Mouse (Mus musculus) subcutaneous adipose tissue, adult 2 months (tissue): ENCODE measurements around the gene Calm4. TPM values are rescaled to one million over a fixed set of nuclear protein-coding genes. Genes with fewer than 3 reads are reported as not detected.

Source experiments
- polyA plus RNA-seq: library from polyadenylated mRNA; depleted of rRNA; stranded (reverse); fragments of >200 nt; gene quantifications from 2 replicates; pipeline ENCODE4 v1.2.3, GENCODE M21; 2012; ENCODE audit warnings: low replicate concordance; rRNA removed

Gene Calm4
- polyA plus RNA-seq: not detected in 2 replicates

DNA sequence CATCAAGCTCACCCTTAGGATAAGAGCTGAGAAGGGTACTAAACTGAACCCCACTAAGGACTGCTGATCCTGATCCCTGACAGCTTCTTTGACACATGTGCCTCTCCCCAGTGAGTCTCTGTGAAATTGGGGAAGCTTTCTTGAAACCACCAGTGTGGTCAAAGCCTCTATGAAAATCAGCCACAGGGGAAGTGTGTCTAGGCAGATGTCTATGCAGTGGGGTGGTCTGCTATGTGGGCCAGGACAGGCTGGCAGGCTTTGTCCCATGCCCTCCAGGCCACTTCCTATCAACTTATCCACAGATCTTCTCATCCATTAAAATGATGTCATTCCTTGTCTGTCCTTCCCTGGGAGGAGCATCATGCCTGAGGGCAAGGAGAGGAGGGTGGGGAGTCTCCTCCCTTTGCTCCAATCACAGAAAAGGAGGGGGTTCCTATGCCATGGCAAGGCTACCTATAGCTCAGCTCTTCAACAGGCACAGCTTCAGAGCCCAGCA is at the start of gene Calm4:
Calm4 (plus strand) TSS at position 446 of the 496 bp plus-strand sequence.

GRCm38 (mm10) chr13:3804186-3804585 is 33.4 kb upstream of the Calm4 start, which contains the start of gene Calml3:
TSS of gene Calml3 (minus strand) at chr13:3804316.

DNA sequence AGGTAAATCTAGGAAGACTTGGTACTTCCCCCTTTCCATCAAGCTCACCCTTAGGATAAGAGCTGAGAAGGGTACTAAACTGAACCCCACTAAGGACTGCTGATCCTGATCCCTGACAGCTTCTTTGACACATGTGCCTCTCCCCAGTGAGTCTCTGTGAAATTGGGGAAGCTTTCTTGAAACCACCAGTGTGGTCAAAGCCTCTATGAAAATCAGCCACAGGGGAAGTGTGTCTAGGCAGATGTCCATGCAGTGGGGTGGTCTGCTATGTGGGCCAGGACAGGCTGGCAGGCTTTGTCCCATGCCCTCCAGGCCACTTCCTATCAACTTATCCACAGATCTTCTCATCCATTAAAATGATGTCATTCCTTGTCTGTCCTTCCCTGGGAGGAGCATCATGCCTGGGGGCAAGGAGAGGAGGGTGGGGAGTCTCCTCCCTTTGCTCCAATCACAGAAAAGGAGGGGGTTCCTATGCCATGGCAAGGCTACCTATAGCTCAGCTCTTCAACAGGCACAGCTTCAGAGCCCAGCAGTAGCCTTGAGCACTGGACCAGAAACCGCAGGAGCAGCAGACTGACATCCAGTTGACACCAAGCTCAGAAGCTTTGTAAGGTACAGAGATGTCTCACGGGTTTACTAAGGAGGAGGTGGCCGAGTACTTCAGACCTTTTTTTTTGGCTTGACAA is 16.2 kb downstream of the Calm4 start, which contains the start of gene Calm5:
Calm5 (plus strand) TSS at position 526 of the 686 bp plus-strand sequence.

Other genes starting within 250 kb of the Calm4 start
- gene Fam208b, start 226.6 kb upstream of the Calm4 start, polyA plus RNA-seq: 3.6 and 6.8 TPM in 2 replicates
- gene Asb13, start 203.7 kb upstream of the Calm4 start, polyA plus RNA-seq: 10.6 and 17.8 TPM in 2 replicates
- 0.10 and 0.22 TPM in 2 replicates for gene Calml3, start 33.4 kb upstream of the Calm4 start, polyA plus RNA-seq
- gene Calm5, start 16.4 kb downstream of the Calm4 start, polyA plus RNA-seq: not detected in 2 replicates
- 39.4 and 52.6 TPM in 2 replicates for gene Net1, start 80.5 kb downstream of the Calm4 start, polyA plus RNA-seq
- 0.09 TPM in 1 of 2 replicates, not detected in the other for gene Tubal3, start 80.5 kb downstream of the Calm4 start, polyA plus RNA-seq
- not detected in 2 replicates for gene Ucn3, start 107.6 kb downstream of the Calm4 start, polyA plus RNA-seq
- 6.4 and 20.7 TPM in 2 replicates for gene Akr1c14, start 211.3 kb downstream of the Calm4 start, polyA plus RNA-seq